Mouse (Mus musculus) liver, embryonic 11.5 days (tissue): ENCODE measurements around the gene Itga1. TPM values are rescaled to one million over a fixed set of nuclear protein-coding genes. Genes with fewer than 3 reads are reported as not detected.

Source experiments
- ATAC-seq: fragments of 200-750 bp; cut with Nextera tagmentation; replicated peaks from 2 replicates; pipeline ENCODE4 v1.8.0; 2017; ENCODE audit warnings: moderate number of reproducible peaks, mild to moderate bottlenecking, moderate TSS enrichment, moderate library complexity; ENCODE audit not compliant: low FRiP score
- DNase-seq: peaks from one replicate; pipeline ENCODE4 v3.0.0-alpha.2; 2017; ENCODE audit warnings: low spot score
- H3K27ac ChIP-seq: fragments of 300-500 bp; sonication (generic); 2 replicates; pipeline ENCODE4 v1.5.1; 2014; ENCODE audit warnings: mild to moderate bottlenecking, low read depth, low read length, control low read depth
- H3K27me3 ChIP-seq: fragments of 300-500 bp; sonication (generic); replicated peaks from 2 replicates; pipeline ENCODE4 v1.6.1; 2014; ENCODE audit warnings: low read length, mixed read lengths; ENCODE audit not compliant: control insufficient read depth, insufficient read depth
- H3K36me3 ChIP-seq: fragments of 300-500 bp; sonication (generic); 2 replicates; pipeline ENCODE4 v1.6.1; 2014; ENCODE audit warnings: mild to moderate bottlenecking, low read length, moderate library complexity, mixed read lengths; ENCODE audit not compliant: control insufficient read depth, insufficient read depth
- H3K4me1 ChIP-seq: fragments of 300-500 bp; sonication (generic); replicated peaks from 2 replicates; pipeline ENCODE4 v1.6.1; 2014; ENCODE audit warnings: low read length, mixed read lengths; ENCODE audit not compliant: control insufficient read depth, insufficient read depth
- H3K4me2 ChIP-seq: fragments of 300-500 bp; sonication (generic); 2 replicates; pipeline ENCODE4 v1.6.1; 2014; ENCODE audit warnings: mild to moderate bottlenecking, control low read depth, moderate library complexity
- H3K4me3 ChIP-seq: fragments of 300-500 bp; sonication (generic); 2 replicates; pipeline ENCODE4 v1.5.1; 2014; ENCODE audit warnings: low read depth, low read length, control low read depth
- H3K9ac ChIP-seq: fragments of 300-500 bp; sonication (generic); 2 replicates; pipeline ENCODE4 v1.6.1; 2014; ENCODE audit warnings: low read depth, low read length, control low read depth
- H3K9me3 ChIP-seq: fragments of 300-500 bp; sonication (generic); 2 replicates; pipeline ENCODE4 v1.6.1; 2016; ENCODE audit warnings: low read length, inconsistent platforms, mixed read lengths; ENCODE audit not compliant: control insufficient read depth
- WGBS: fragments of 180-500 bp; shearing (Covaris S2); extraction: QIAGEN DNeasy Blood & Tissue Kit; methylation state at CpG from one replicate; pipeline ENCODE4 v1.1.7; 2014; 5-methylcytosine and 5-hydroxymethylcytosine counted together
- polyA plus RNA-seq: library from polyadenylated mRNA; unstranded; fragments of >200 nt; fragmentation: Nextera tagmentation; extraction: Ambion mirVana; gene quantifications from 2 replicates; pipeline ENCODE4 v1.2.1, GENCODE M21; 2014

Gene Itga1
- 3.9 and 4.3 TPM in 2 replicates for polyA plus RNA-seq

GRCm38 (mm10) chr13:115101355-115102191, at the start of gene Itga1, which contains the start of gene Gm49395:
TSS of gene Itga1 (minus strand) at chr13:115101964.
TSS of gene Gm49395 (minus strand) at chr13:115101921.
- H3K4me3 ChIP-seq = peak within 1 kb of the TSS; percentile 48
- 1% methylated on average over 39 of the region's 39 CpGs for WGBS
- H3K4me2 ChIP-seq = peak within 1 kb of the TSS; percentile 80
- peak within 1 kb of the TSS; percentile 46 for H3K9ac ChIP-seq
- H3K27ac ChIP-seq = peak within 1 kb of the TSS; percentile 19; the same call in 1 of the 2 replicates
- peaks cover 19% of the 10 kb centered on the region for H3K27me3 ChIP-seq
- DNase-seq (peak; percentile 67), ATAC-seq (peak; percentile 78)
- no peaks in the 10 kb centered on the region for H3K9me3 ChIP-seq
- H3K36me3 ChIP-seq = no peaks in the 10 kb centered on the region
- H3K4me1 ChIP-seq = no peaks in the 10 kb centered on the region

DNA sequence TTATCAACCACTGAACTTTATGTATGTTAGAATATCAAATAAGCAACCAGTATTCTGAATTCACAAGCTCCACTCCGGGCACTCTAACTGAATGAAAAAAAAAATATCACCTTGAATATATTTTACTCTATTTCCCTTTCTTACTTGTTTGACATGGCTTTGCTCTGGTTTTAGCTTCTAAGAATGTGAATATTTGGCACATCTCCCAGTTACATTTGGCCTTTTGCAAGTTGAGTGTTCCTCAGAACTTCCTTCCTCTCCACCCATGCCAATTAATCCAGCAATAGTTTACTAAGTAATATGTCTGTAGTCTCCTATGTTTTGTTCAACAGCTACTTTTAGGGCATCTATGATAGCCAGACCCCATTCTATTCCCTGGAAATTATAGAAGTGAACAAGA, 48.8 kb upstream of the Itga1 start:
- H3K4me2 ChIP-seq = no peak overlapping the region
- H3K36me3 ChIP-seq = no peaks in the 10 kb centered on the region
- WGBS = 100% methylated on average over 1 of the region's 1 CpGs
- no peaks in the 10 kb centered on the region for H3K27me3 ChIP-seq
- H3K9ac ChIP-seq = no peak overlapping the region
- ATAC-seq = no peak
- H3K4me3 ChIP-seq = no peak overlapping the region
- no peaks in the 10 kb centered on the region for H3K4me1 ChIP-seq
- H3K27ac ChIP-seq = no peak overlapping the region
- H3K9me3 ChIP-seq = no peaks in the 10 kb centered on the region
- DNase-seq = no peak

- Histone ChIP-seq H3K27me3 (no peaks in the 10 kb centered on the region), H3K4me1 (no peaks in the 10 kb centered on the region), H3K9me3 (no peaks in the 10 kb centered on the region), H3K4me2 (no peak overlapping the region), H3K4me3 (no peak overlapping the region), H3K9ac (no peak overlapping the region), H3K36me3 (no peaks in the 10 kb centered on the region), H3K27ac (no peak overlapping the region)
- no peak for ATAC-seq
- WGBS = 84% methylated on average over 6 of the region's 6 CpGs
- no peak for DNase-seq
Measured at GRCm38 (mm10) chr13:115149849-115150248, 48.1 kb upstream of the Itga1 start.

DNA sequence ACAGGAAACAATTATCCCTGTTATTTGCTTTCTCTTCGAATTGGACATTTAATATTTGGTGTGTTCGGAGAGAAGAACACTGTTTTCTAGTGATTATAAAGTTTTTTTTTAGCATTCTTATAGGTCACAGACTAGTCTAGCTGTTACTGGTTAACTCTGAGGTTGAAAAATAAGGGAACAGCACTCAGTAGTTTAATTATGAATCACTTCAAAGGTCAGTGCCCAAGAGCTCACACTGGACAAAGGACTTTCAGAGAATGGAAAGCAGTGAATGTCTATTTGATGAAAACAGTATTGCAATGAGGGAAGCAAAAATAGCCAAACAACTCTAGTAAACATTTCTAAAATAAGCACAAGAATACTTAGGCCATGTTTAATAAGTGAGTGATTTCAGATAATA, 41.8 kb upstream of the Itga1 start:
- H3K27ac ChIP-seq = no peak overlapping the region
- no peak overlapping the region for H3K4me2 ChIP-seq
- H3K4me1 ChIP-seq = no peaks in the 10 kb centered on the region
- no peaks in the 10 kb centered on the region for H3K9me3 ChIP-seq
- WGBS = 92% methylated on average over 2 of the region's 2 CpGs
- no peaks in the 10 kb centered on the region for H3K27me3 ChIP-seq
- no peaks in the 10 kb centered on the region for H3K36me3 ChIP-seq
- DNase-seq (no peak), ATAC-seq (no peak)
- H3K9ac ChIP-seq = no peak overlapping the region
- no peak overlapping the region for H3K4me3 ChIP-seq

GRCm38 (mm10) chr13:115142066-115142465, 40.3 kb upstream of the Itga1 start:
- no peak overlapping the region for H3K4me3 ChIP-seq
- H3K27me3 ChIP-seq = no peaks in the 10 kb centered on the region
- no peaks in the 10 kb centered on the region for H3K36me3 ChIP-seq
- WGBS = 75% methylated on average over 3 of the region's 3 CpGs
- H3K4me1 ChIP-seq = no peaks in the 10 kb centered on the region
- no peaks in the 10 kb centered on the region for H3K9me3 ChIP-seq
- no peak overlapping the region for H3K27ac ChIP-seq
- H3K4me2 ChIP-seq = no peak overlapping the region
- DNase-seq = no peak
- no peak overlapping the region for H3K9ac ChIP-seq
- no peak for ATAC-seq

DNA sequence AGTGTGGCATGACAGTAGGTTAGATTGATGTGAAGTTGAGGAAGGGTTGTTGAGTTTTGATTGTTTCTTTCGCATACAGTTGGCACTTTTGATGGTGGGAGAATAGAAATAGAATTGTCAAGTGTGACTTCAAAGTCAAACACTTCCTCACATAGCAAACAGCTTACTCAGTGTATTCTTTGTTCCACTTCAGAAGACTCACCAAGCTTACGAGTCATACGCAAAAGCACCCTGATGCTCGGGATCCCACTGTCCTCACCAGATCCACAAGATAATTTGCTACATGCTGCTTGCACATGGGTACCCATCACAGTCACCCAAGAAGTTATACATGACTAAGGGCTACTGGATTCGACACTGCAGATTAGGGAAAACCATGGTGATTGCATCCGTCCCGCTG, 36.7 kb upstream of the Itga1 start:
- DNase-seq = no peak
- H3K36me3 ChIP-seq = no peaks in the 10 kb centered on the region
- WGBS = 89% methylated on average over 7 of the region's 7 CpGs
- H3K27ac ChIP-seq = no peak overlapping the region
- ATAC-seq = no peak
- H3K9ac ChIP-seq = no peak overlapping the region
- no peaks in the 10 kb centered on the region for H3K27me3 ChIP-seq
- H3K4me3 ChIP-seq = no peak overlapping the region
- H3K4me1 ChIP-seq = no peaks in the 10 kb centered on the region
- no peaks in the 10 kb centered on the region for H3K9me3 ChIP-seq
- H3K4me2 ChIP-seq = no peak overlapping the region

- H3K4me2 ChIP-seq = no peak overlapping the region
Measured at GRCm38 (mm10) chr13:115136761-115137160, 35.0 kb upstream of the Itga1 start.

GRCm38 (mm10) chr13:115132435-115132834, 30.7 kb upstream of the Itga1 start:
- WGBS = 45% methylated on average over 5 of the region's 5 CpGs
- no peak for DNase-seq

More at GRCm38 (mm10) chr13:115136761-115137160, 35.0 kb upstream of the Itga1 start:
- no peaks in the 10 kb centered on the region for H3K36me3 ChIP-seq
- H3K4me1 ChIP-seq = no peaks in the 10 kb centered on the region
- ATAC-seq (no peak), DNase-seq (no peak)
- no peak overlapping the region for H3K4me3 ChIP-seq
- no peaks in the 10 kb centered on the region for H3K9me3 ChIP-seq
- no peak overlapping the region for H3K9ac ChIP-seq
- H3K27ac ChIP-seq = no peak overlapping the region
- H3K27me3 ChIP-seq = no peaks in the 10 kb centered on the region
- WGBS = 82% methylated on average over 3 of the region's 3 CpGs

DNA sequence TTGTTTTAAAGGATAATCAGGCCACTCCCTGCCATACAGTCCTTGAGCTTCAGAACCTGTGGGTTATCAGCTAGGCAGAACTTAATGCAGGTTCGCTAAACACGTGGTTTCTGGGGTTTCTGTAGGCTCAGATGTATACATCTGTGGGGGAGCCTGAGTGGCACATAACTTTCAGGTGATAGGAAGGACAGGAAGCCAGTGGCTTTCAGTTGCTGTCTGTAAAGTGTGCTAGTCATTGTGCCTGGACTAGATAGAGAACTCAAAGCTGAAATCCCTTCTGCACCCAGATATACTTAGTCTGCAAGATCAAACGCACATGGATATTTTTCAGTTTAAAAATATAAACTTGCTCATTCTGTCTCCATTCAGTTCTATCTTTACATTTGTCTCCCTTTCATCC, 29.6 kb upstream of the Itga1 start:
- Histone ChIP-seq H3K4me3 (no peak overlapping the region), H3K36me3 (no peaks in the 10 kb centered on the region), H3K4me2 (no peak overlapping the region), H3K9ac (no peak overlapping the region), H3K4me1 (no peaks in the 10 kb centered on the region), H3K27me3 (no peaks in the 10 kb centered on the region), H3K9me3 (no peaks in the 10 kb centered on the region), H3K27ac (no peak overlapping the region)
- ATAC-seq (peak; percentile 61), DNase-seq (no peak)
- WGBS = 34% methylated on average over 3 of the region's 3 CpGs

More at GRCm38 (mm10) chr13:115132435-115132834, 30.7 kb upstream of the Itga1 start:
- Histone ChIP-seq H3K4me1 (no peaks in the 10 kb centered on the region), H3K9me3 (no peaks in the 10 kb centered on the region), H3K27ac (no peak overlapping the region), H3K27me3 (no peaks in the 10 kb centered on the region), H3K4me2 (no peak overlapping the region), H3K4me3 (no peak overlapping the region), H3K36me3 (no peaks in the 10 kb centered on the region), H3K9ac (no peak overlapping the region)
- no peak for ATAC-seq
